Mouse (Mus musculus) testis, adult 2 months (tissue): ENCODE data around the gene Dpy19l1.

Experiments used
- CTCF ChIP-seq: fragments of 200-500 bp; IDR thresholded peaks from 2 replicates; pipeline ENCODE4 v1.5.1; 2012; ENCODE audit warnings: low read depth, mild to moderate bottlenecking, inconsistent platforms, low read length, moderate library complexity; ENCODE audit not compliant: control insufficient read depth, insufficient read depth, insufficient replicate concordance
- POLR2A ChIP-seq: fragments of 200-500 bp; IDR thresholded peaks from 2 replicates; pipeline ENCODE4 v1.6.1; 2012; ENCODE audit warnings: low read depth, mild to moderate bottlenecking, inconsistent platforms, low read length, moderate library complexity; ENCODE audit not compliant: control insufficient read depth

GRCm38 (mm10) chr9:24470166-24470565 is 32.8 kb downstream of the Dpy19l1 start:
- TF ChIP-seq CTCF (no peak), POLR2A (no peak)
